Mouse (Mus musculus) adipocyte (in vitro differentiated cells): ENCODE measurements at regions not wholly inside any gene's neighbourhood (a gene's known extent, or its start where the extent isn't known, plus 50 kb on each side); places are given as distances from the start of the nearest gene placed in this dataset.

Experiments
- DNase-seq: peaks from one replicate; pipeline ENCODE4 v3.0.0-alpha.2; 2016; ENCODE audit warnings: low spot score

DNA sequence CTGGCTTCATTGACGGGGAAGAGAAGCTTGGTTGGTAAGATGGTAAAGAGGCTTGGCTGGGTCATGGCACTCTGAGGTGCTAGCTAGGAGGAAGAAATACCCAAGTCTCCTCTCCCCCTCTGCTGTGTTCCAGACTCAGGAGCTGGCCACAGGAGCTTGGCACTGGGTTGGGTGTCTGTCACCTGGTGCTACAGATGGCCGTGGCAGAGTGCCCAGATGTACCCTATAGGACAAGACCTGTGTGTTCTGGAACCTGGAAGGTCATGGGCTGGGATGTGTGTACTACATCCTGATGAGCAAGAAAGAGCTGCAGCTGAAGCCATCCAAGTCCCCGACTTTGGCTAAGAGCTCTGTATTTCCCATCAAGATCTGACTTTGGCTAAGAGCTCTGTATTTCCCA, 72.4 kb downstream of the Nupl2 start:
- no peak for DNase-seq

DNA sequence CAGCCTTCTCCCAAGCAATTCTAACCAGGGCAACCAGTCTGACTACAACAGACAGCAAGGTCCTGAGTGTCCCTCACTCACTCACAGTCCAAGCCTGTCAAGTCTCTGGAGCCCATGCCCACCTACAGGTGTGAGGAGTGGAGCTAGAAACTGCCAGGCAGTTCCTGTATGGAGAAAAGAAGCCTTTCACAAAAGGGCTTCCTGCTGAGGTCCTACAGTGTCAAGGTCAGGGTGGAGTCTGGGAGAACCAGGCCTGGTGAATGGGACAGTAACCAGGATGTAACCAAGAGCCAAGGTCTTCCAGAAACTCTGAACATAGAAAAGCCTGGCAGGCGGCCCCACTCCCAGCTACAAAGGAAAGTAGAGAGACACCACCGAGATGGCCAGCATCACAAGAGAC, 74.2 kb downstream of the Nupl2 start:
- no peak for DNase-seq

DNA sequence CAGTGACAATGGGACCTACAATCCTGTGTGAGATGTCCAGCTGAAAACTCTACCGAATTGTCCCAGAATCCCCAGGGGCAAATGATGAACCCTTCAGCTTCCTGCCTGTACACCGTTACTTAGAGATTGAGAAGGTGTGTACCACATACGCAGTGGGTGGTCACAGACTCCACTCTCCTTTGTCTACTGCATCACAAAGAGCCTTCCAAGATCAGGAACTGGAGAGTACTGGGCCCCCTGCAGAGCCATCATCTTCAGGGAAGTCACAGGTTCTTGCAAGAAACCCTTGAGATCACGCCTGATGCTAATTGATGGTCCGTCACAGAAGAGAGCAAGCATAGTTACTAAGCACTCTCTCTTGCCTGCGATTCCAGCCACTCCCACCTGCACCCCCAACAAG, 79.4 kb downstream of the Nupl2 start:
- no peak for DNase-seq

DNA sequence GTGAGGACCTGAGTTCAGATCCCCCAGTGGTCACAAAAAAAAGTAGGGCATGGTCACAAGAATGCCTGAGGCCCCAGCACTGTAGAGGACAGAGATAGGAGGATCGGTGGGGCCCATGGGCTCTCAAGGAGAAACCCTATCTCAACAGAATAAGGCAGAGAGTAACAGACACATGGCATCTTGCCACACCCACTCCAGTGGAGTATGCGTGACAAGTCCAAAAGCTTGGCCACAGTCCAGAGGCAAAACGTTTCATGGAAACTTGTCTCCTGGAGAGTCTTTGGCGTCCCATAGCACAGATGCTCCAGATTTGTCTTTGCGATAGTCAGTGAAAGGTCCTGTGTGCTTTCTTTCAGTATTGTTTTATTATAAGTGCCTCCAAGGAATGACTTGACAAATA, 90.7 kb downstream of the Nupl2 start:
- DNase-seq, result no peak

- DNase-seq, result peak; percentile 82
Measured at GRCm38 (mm10) chr5:24261098-24261497, 90.3 kb downstream of the Kcnh2 start.

GRCm38 (mm10) chr5:24262146-24262545, 89.3 kb downstream of the Kcnh2 start:
- no peak for DNase-seq

GRCm38 (mm10) chr5:24264151-24264550, 87.3 kb downstream of the Kcnh2 start:
- no peak for DNase-seq

DNA sequence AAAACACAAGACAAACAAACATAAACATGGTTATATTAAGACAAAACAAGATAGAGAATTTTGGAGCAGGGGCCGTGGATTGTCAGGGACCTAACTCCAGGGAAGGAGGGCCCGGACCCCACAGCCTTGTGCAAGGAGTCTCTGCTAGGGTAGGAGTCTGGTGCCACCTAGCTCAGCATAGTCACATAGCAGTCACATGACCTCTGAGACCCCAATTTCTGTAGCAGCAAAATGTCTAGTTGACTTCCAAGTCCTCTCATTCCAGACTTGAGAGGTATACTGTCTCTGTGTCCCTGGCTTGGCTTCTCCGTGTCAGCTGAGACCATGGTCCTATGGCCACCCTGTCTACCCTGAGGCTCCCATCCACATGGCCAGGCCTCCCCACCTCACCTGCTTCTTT, 86.0 kb downstream of the Kcnh2 start:
- no peak for DNase-seq

DNA sequence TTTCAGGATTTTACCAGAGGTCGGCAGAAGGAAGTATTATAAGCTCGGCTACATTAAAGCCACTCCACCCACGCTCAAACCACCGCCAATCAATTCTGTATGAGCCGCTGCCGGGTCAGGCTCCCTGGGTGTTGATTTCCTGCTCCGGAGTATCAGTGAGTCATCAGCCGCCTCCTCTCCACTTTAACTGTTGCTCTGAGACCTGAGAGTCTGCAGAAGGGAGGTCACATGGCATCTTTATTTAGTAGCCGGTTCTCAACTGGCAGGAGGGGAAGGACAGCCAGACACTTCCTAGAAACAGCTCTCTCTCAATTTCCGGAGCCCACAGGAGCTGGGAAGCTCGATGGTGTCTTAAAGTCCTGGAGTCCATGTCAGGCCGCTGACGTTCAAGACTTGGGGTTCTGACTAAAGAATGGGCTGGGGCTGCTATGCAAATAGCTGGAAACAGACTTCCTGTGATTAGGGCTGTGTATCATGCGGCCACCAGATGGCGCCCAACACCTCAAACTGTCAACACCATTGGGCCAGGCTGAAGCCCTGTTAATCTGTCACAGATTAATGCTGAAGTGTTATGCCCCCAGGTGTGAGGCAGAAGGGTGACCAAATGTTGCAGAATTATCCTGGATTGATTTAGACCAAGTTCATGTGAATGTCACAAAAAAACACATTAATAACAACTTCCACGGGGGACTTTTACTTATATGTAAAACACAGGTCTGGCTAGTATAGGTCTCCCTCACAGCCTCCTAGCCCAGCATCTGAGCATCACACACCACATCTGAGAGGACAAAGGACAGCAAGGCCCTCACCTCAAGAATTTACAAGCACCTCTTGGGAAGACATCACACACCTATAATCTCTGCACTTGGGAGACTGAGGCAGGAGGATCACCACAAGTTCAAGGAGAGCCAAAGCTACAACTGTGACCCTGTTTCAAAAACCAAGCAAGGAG, 84.8 kb downstream of the Kcnh2 start:
- DNase-seq, result peak; percentile 97
